Mouse (Mus musculus) liver, embryonic 18 days (tissue): ENCODE results near the gene Dlk1. TPM values are rescaled to one million over a fixed set of nuclear protein-coding genes. Genes with fewer than 3 reads are reported as not detected.

Experiments used
- polyA plus RNA-seq: library from polyadenylated mRNA; depleted of rRNA; stranded (reverse); fragments of >200 nt; gene quantifications from 2 replicates; pipeline ENCODE4 v1.2.3, GENCODE M21; 2012; rRNA removed

Dlk1 gene
- 218 and 282 TPM in 2 replicates for polyA plus RNA-seq

GRCm38 (mm10) chr12:109452592-109452991 lies at the start of gene Dlk1:
Dlk1 (plus strand) TSS chr12:109452823.

Other genes with a start within 250 kb of the Dlk1 start
- 0.12 and 0.22 TPM in 2 replicates for gene Rtl1, start 147.5 kb downstream of the Dlk1 start, polyA plus RNA-seq